Mouse (Mus musculus): ENCODE data around the gene Itga7. TPM values are rescaled to one million over a fixed set of nuclear protein-coding genes. Genes with fewer than 3 reads are reported as not detected.

The Itga7 gene
- polyA plus RNA-seq, 1 experiment from 2014 or later: 7.0 TPM

- no peak for ATAC-seq (replicated peaks; ENCODE audit: insufficient number of reproducible peaks, insufficient read depth, low FRiP score, low read depth)
- peaks cover 25% of the 10 kb centered on the region for H3K27me3 ChIP-seq
- H3K4me2 ChIP-seq: no peak overlapping the region
- H3K36me3 ChIP-seq: no peaks in the 10 kb centered on the region
- 53% methylated on average over 5 of the region's 5 CpGs for WGBS
- H3K9me3 ChIP-seq (replicated peaks): no peaks in the 10 kb centered on the region
- no peak overlapping the region for H3K9ac ChIP-seq
- peaks cover 15% of the 10 kb centered on the region for H3K4me1 ChIP-seq (replicated peaks)
- H3K4me3 ChIP-seq: no peak overlapping the region
- H3K27ac ChIP-seq: no peak overlapping the region
These were observed 5.4 kb downstream of the Itga7 start for GRCm38 (mm10) chr10:128938974-128939373.

- Histone ChIP-seq H3K27ac (no peak overlapping the region), H3K9me3 (replicated peaks) (no peaks in the 10 kb centered on the region), H3K4me3 (no peak overlapping the region), H3K9ac (no peak overlapping the region), H3K27me3 (peaks cover 9% of the 10 kb centered on the region), H3K4me2 (no peak overlapping the region), H3K36me3 (no peaks in the 10 kb centered on the region), H3K4me1 (replicated peaks) (peaks cover 6% of the 10 kb centered on the region; the same call in 1 of the 2 replicates)
- no peak for ATAC-seq (replicated peaks; ENCODE audit: insufficient number of reproducible peaks, insufficient read depth, low FRiP score, low read depth)
- 74% methylated on average over 10 of the region's 10 CpGs for WGBS
These were observed 7.0 kb downstream of the Itga7 start for GRCm38 (mm10) chr10:128940475-128941061.

DNA sequence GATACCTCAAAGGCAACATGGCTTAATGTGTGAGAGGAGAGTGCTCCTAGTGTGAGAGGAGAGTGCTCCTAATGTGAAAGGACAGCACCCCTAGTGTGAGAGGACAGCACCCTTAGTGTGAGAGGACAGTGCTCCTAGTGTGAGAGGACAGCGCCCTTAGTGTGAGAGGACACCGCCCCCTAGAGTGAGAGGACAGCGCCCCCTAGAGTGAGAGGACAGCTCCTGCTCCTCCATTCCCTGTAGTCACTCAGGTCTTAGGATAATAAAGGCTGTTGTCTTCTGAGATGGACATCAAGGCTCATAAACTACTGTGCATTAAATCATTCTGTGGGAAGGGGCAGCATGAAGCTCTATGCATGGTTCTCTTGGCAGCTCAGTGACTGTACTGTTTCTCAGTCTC lies 12.1 kb downstream of the Itga7 start:
- Histone ChIP-seq H3K9me3 (replicated peaks) (no peaks in the 10 kb centered on the region), H3K4me2 (no peak overlapping the region), H3K4me1 (replicated peaks) (no peaks in the 10 kb centered on the region), H3K27me3 (0 out of 2 replicates have a peak, but pooled peaks cover 3% of the 10 kb centered on the region), H3K4me3 (no peak overlapping the region), H3K36me3 (no peaks in the 10 kb centered on the region), H3K27ac (no peak overlapping the region), H3K9ac (no peak overlapping the region)
- WGBS: 26% methylated on average over 3 of the region's 3 CpGs
- no peak for ATAC-seq (replicated peaks; ENCODE audit: insufficient number of reproducible peaks, insufficient read depth, low FRiP score, low read depth)

DNA sequence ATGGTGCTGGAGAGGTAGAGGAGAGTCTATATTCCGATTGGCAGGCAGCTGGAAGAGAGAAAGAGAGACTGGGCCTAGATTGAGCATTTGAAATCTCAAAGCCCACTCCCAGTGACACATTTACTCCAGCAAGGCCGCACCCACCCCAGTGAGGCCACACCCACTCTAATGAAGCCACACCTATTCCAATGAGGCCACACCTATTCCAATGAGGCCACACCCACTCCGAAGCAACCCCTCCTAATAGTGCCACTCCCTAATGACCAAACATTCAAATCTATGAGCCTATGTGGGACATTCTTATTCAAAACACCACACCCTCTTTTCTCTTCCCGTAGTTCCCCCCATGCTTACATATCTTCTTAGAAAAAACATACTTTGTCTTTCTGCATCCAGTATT lies 13.9 kb downstream of the Itga7 start:
- ATAC-seq (replicated peaks; ENCODE audit: insufficient number of reproducible peaks, insufficient read depth, low FRiP score, low read depth): no peak
- no peak overlapping the region for H3K4me2 ChIP-seq
- H3K9me3 ChIP-seq (replicated peaks): no peaks in the 10 kb centered on the region
- 82% methylated on average over 4 of the region's 4 CpGs for WGBS
- H3K9ac ChIP-seq: no peak overlapping the region
- H3K4me1 ChIP-seq (replicated peaks): no peaks in the 10 kb centered on the region
- no peak overlapping the region for H3K27ac ChIP-seq
- H3K27me3 ChIP-seq: 0 out of 2 replicates have a peak, but pooled peaks cover 3% of the 10 kb centered on the region
- H3K4me3 ChIP-seq: no peak overlapping the region
- no peaks in the 10 kb centered on the region for H3K36me3 ChIP-seq

GRCm38 (mm10) chr10:128950208-128950887 lies 16.7 kb downstream of the Itga7 start:
- no peaks in the 10 kb centered on the region for H3K4me1 ChIP-seq (replicated peaks)
- H3K27me3 ChIP-seq: 0 out of 2 replicates have a peak, but pooled peaks cover 3% of the 10 kb centered on the region
- no peaks in the 10 kb centered on the region for H3K36me3 ChIP-seq
- WGBS: 60% methylated on average over 16 of the region's 16 CpGs
- H3K27ac ChIP-seq: no peak overlapping the region
- no peaks in the 10 kb centered on the region for H3K9me3 ChIP-seq (replicated peaks)
- no peak overlapping the region for H3K4me2 ChIP-seq
- no peak overlapping the region for H3K4me3 ChIP-seq
- no peak overlapping the region for H3K9ac ChIP-seq
- no peak for ATAC-seq (replicated peaks; ENCODE audit: insufficient number of reproducible peaks, insufficient read depth, low FRiP score, low read depth)

- no peak for ATAC-seq (replicated peaks; ENCODE audit: insufficient number of reproducible peaks, insufficient read depth, low FRiP score, low read depth)
- peaks cover 4% of the 10 kb centered on the region; the same call in 1 of the 2 replicates for H3K27me3 ChIP-seq
- no peaks in the 10 kb centered on the region for H3K4me1 ChIP-seq (replicated peaks)
- no peaks in the 10 kb centered on the region for H3K9me3 ChIP-seq (replicated peaks)
- H3K36me3 ChIP-seq: no peaks in the 10 kb centered on the region
- 68% methylated on average over 10 of the region's 10 CpGs for WGBS
- no peak overlapping the region for H3K4me2 ChIP-seq
- no peak overlapping the region for H3K4me3 ChIP-seq
- H3K9ac ChIP-seq: no peak overlapping the region
- H3K27ac ChIP-seq: no peak overlapping the region
These were observed 24.7 kb downstream of the Itga7 start for GRCm38 (mm10) chr10:128958340-128958739.

DNA sequence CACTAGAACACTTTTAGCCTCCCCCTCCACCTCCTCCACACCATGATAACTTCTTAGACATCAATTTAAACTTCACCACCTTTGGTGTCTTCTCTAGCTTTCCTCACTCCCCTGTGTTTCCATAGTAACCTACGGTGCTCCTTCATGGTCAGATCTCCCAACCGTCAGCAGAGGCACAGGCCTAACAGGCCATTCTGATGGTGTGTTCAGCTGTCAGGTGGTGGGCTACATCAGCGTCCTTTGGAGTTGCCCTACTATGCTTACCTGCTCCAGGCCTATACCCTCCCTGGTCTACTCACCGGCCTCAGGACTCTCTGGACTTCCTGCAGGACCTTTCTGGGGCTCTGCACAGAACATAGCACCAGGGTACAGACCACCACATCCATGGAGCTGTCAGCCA lies 26.5 kb downstream of the Itga7 start:
- Histone ChIP-seq H3K4me2 (no peak overlapping the region), H3K4me3 (no peak overlapping the region)
- 71% methylated on average over 4 of the region's 4 CpGs for WGBS

DNA sequence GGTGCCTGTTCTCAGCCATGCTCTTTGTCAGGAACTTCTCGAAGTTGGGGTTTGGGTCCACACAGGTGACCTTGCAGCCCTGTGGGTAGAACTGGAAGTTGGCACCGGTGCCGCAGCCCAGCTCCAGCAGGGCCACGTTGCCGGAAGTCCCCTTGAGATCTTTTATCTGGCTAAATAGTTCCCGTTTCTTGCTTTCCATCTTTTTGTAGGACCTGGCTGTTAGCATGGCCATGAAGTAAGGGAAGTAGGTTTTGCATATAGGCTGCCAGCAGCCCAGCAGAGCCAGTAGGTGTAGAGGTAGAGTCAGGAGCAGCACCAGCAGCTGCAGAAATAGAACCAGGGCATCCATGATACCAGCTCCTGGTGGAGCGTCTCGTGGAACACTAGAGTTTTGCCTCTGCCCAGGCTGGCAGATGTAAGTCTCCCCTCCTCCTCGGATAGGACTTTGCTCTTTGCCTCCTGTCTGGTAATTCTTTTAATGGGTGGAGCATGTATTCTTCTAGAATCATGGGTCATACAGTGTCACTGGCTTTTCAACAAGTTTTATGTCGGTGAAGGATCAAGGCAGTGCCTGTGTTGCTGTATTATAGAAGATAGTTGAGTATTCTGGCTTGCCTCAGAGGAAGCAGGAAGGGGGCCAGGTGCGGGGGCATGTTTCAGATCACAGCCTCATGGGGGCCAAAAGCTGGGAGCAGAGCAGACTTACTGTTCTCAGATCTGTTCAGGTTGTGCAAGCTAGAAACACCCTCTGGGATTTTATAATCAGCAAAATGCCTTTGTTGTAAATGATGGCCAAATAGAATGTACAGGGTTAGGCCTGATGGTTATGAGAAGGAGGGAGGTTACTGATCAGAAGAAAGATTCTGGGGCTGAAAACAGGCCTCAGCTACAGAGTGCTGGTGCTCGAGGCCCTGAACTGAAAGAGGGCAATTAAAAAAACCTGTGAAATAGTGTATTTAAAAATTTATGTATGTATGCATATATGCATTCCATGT lies 27.3 kb downstream of the Itga7 start, which contains the start of gene Mettl7b:
TSS of gene Mettl7b (minus strand) at position 399 of the 995 bp plus-strand sequence.
- no peaks in the 10 kb centered on the region for H3K4me1 ChIP-seq (replicated peaks)
- H3K4me3 ChIP-seq: no peak within 1 kb of the TSS
- no peaks in the 10 kb centered on the region for H3K36me3 ChIP-seq
- no peak within 1 kb of the TSS for H3K4me2 ChIP-seq
- ATAC-seq (replicated peaks; ENCODE audit: insufficient number of reproducible peaks, insufficient read depth, low FRiP score, low read depth): no peak
- no peaks in the 10 kb centered on the region for H3K9me3 ChIP-seq (replicated peaks)
- no peak within 1 kb of the TSS for H3K27ac ChIP-seq
- H3K9ac ChIP-seq: no peak within 1 kb of the TSS
- WGBS: 69% methylated on average over 12 of the region's 12 CpGs
- H3K27me3 ChIP-seq: peaks cover 4% of the 10 kb centered on the region; the same call in 1 of the 2 replicates

More for the DNA sequence above, 26.5 kb downstream of the Itga7 start:
- Histone ChIP-seq H3K27ac (no peak overlapping the region), H3K36me3 (no peaks in the 10 kb centered on the region), H3K9me3 (replicated peaks) (no peaks in the 10 kb centered on the region), H3K27me3 (peaks cover 4% of the 10 kb centered on the region; the same call in 1 of the 2 replicates), H3K9ac (no peak overlapping the region), H3K4me1 (replicated peaks) (no peaks in the 10 kb centered on the region)
- ATAC-seq (replicated peaks; ENCODE audit: insufficient number of reproducible peaks, insufficient read depth, low FRiP score, low read depth): 0 out of 2 replicates have a peak, but pooled peaks have one; percentile 15

- WGBS: 69% methylated on average over 2 of the region's 2 CpGs
- Histone ChIP-seq H3K36me3 (no peaks in the 10 kb centered on the region), H3K4me1 (replicated peaks) (no peaks in the 10 kb centered on the region), H3K4me3 (no peak overlapping the region), H3K4me2 (no peak overlapping the region), H3K9ac (no peak overlapping the region), H3K27me3 (no peaks in the 10 kb centered on the region), H3K9me3 (replicated peaks) (no peaks in the 10 kb centered on the region), H3K27ac (no peak overlapping the region)
- no peak for ATAC-seq (replicated peaks; ENCODE audit: insufficient number of reproducible peaks, insufficient read depth, low FRiP score, low read depth)
These were observed 31.3 kb downstream of the Itga7 start for GRCm38 (mm10) chr10:128964961-128965360.

DNA sequence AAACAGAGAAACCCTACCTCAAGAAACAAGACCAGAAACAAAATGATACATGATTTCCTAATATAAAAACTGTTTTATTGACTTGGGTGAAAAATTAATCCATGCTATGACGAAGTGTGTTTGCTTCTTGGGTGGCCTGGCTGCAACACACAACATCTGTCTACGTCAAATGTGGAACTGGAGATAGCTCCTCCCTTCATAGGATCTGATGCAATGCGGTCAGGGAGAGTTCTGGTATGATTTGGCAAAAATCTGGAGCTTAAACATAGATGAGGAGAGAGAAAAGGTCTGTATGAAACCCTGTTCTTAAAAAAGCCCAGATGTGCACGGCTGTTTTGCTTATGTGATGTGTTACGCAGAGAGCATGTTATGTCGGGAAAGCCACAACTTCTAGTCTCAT lies 32.3 kb downstream of the Itga7 start:
- no peaks in the 10 kb centered on the region for H3K4me1 ChIP-seq (replicated peaks)
- H3K9ac ChIP-seq: no peak overlapping the region
- ATAC-seq (replicated peaks; ENCODE audit: insufficient number of reproducible peaks, insufficient read depth, low FRiP score, low read depth): no peak
- no peaks in the 10 kb centered on the region for H3K36me3 ChIP-seq
- 75% methylated on average over 6 of the region's 6 CpGs for WGBS
- H3K9me3 ChIP-seq (replicated peaks): no peaks in the 10 kb centered on the region
- no peak overlapping the region for H3K4me3 ChIP-seq
- H3K27ac ChIP-seq: no peak overlapping the region
- no peak overlapping the region for H3K4me2 ChIP-seq
- no peaks in the 10 kb centered on the region for H3K27me3 ChIP-seq

- no peaks in the 10 kb centered on the region for H3K27me3 ChIP-seq
- no peak overlapping the region for H3K27ac ChIP-seq
- ATAC-seq (replicated peaks; ENCODE audit: insufficient number of reproducible peaks, insufficient read depth, low FRiP score, low read depth): no peak
- H3K4me3 ChIP-seq: no peak overlapping the region
- 32% methylated on average over 1 of the region's 1 CpGs for WGBS
- H3K4me1 ChIP-seq (replicated peaks): no peaks in the 10 kb centered on the region
- no peak overlapping the region for H3K9ac ChIP-seq
- H3K9me3 ChIP-seq (replicated peaks): no peaks in the 10 kb centered on the region
- H3K36me3 ChIP-seq: no peaks in the 10 kb centered on the region
- no peak overlapping the region for H3K4me2 ChIP-seq
These were observed 34.7 kb downstream of the Itga7 start for GRCm38 (mm10) chr10:128968341-128968749.
